Mouse (Mus musculus) neural tube, embryonic 15.5 days (tissue): ENCODE results near the gene Usp43. TPM values are rescaled to one million over a fixed set of nuclear protein-coding genes. Genes with fewer than 3 reads are reported as not detected.

Experiments
- ATAC-seq: fragments of 200-750 bp; cut with Nextera tagmentation; 2 replicates; pipeline ENCODE4 v1.8.0; 2017; ENCODE audit warnings: mild to moderate bottlenecking, moderate TSS enrichment, moderate library complexity; ENCODE audit not compliant: low FRiP score
- H3K27ac ChIP-seq: fragments of 300-500 bp; sonication (generic); replicated peaks from 2 replicates; pipeline ENCODE4 v1.5.1; 2015; ENCODE audit warnings: mild to moderate bottlenecking, inconsistent platforms
- H3K27me3 ChIP-seq: fragments of 300-500 bp; sonication (generic); replicated peaks from 2 replicates; pipeline ENCODE4 v1.6.1; 2015; ENCODE audit warnings: inconsistent platforms
- H3K36me3 ChIP-seq: fragments of 300-500 bp; sonication (generic); 2 replicates; pipeline ENCODE4 v1.6.1; 2015; ENCODE audit warnings: inconsistent platforms
- H3K4me1 ChIP-seq: fragments of 300-500 bp; sonication (generic); 2 replicates; pipeline ENCODE4 v1.6.1; 2015; ENCODE audit warnings: inconsistent platforms
- H3K4me2 ChIP-seq: fragments of 300-500 bp; sonication (generic); 2 replicates; pipeline ENCODE4 v1.6.1; 2015; ENCODE audit warnings: inconsistent platforms, mild to moderate bottlenecking, moderate library complexity
- H3K4me3 ChIP-seq: fragments of 300-500 bp; sonication (generic); replicated peaks from 2 replicates; pipeline ENCODE4 v1.5.1; 2015; ENCODE audit warnings: mild to moderate bottlenecking, inconsistent platforms
- H3K9ac ChIP-seq: fragments of 300-500 bp; sonication (generic); replicated peaks from 2 replicates; pipeline ENCODE4 v1.6.1; 2015; ENCODE audit warnings: mild to moderate bottlenecking, inconsistent platforms
- H3K9me3 ChIP-seq: fragments of 300-500 bp; sonication (generic); replicated peaks from 2 replicates; pipeline ENCODE4 v1.6.1; 2016; ENCODE audit warnings: inconsistent platforms
- WGBS: fragments of 180-500 bp; shearing (Covaris S2); methylation state at CpG from one replicate; pipeline ENCODE4 v1.1.7; 2015; ENCODE audit warnings: mixed read lengths; 5-methylcytosine and 5-hydroxymethylcytosine counted together
- polyA plus RNA-seq: library from polyadenylated mRNA; unstranded; fragments of >200 nt; fragmentation: Nextera tagmentation; extraction: Ambion mirVana; gene quantifications from 2 replicates; pipeline ENCODE4 v1.2.1, GENCODE M21; 2015

Gene Usp43
- polyA plus RNA-seq, 1 experiment from 2014 or later = 0.69 TPM

DNA sequence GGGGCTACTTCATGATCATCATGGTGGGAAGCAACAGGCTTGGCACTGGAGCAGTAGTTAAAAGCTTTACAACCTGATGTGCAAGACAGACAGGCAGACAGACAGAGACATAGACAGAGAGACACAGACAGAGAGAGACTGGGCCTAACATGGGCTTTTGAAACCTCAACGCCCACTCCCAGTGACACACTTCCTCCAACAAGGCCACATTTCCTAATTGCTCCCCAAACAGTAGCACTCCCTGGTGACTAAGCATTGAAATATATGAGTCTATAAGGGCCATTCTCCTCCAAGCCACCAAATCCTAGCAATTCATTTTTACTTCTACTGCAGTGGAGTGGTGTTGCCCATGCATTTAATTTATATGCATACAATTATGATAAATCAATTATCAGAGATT is 82.1 kb downstream of the Usp43 start:
- Histone ChIP-seq H3K9me3 (no peaks in the 10 kb centered on the region), H3K4me3 (no peak overlapping the region), H3K9ac (no peak overlapping the region), H3K4me1 (no peaks in the 10 kb centered on the region), H3K4me2 (no peak overlapping the region), H3K27ac (no peak overlapping the region), H3K36me3 (no peaks in the 10 kb centered on the region), H3K27me3 (no peaks in the 10 kb centered on the region)
- WGBS = 85% methylated on average over 1 of the region's 1 CpGs
- ATAC-seq = no peak

DNA sequence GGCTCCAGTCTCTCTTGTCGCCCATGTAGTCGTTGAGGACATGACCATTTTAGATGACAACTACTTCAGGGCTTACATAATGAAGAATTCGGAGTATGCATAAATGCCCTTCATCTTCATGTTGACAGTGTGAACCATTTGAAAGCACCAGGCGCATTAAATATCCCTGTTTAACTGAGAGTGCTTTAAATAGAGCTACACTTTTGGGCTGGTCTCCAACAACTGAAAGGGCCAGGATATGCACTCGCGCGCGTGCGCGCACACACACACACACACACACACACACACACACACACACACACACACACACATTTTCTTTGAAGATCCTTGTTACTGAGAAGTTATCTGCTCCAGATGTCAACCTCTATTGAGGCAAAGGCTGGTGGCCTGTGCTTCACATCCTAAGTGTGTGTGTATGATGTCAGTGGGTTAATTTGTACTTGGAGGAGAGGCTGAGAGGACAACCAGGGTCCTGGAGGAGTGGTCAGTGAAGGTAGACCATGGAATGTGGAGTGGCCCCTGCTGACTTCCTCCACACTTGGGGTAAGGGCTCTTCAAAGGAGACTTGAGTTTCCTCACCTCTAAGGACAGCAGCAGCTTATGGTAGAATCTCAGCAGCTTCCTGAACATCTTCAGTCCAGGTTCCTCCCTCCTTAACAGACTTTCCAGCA is 86.4 kb downstream of the Usp43 start:
- no peak for ATAC-seq
- Histone ChIP-seq H3K4me2 (no peak overlapping the region), H3K27ac (no peak overlapping the region), H3K9ac (no peak overlapping the region), H3K27me3 (no peaks in the 10 kb centered on the region), H3K9me3 (no peaks in the 10 kb centered on the region), H3K4me3 (no peak overlapping the region), H3K4me1 (no peaks in the 10 kb centered on the region), H3K36me3 (no peaks in the 10 kb centered on the region)
- 95% methylated on average over 10 of the region's 10 CpGs for WGBS

DNA sequence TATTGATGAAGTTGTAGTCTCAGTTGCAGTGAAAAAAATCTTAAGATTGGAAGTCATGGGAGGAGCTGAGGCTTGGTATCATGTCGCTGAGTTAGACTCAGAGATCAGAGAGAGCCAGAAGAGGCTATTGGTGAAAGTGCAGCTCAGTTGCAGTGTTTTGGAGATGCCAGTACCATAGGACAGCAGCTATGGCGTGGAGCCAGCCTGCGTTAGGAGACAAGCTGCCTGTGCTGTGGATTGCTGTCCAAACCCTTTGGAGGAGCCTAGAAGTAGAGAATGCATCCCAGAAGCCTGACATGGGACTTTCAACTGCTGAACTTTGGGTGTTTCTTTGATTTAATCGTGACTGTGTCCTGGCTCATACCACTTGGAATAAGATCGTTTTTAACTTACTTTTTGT is 90.1 kb downstream of the Usp43 start:
- Histone ChIP-seq H3K9me3 (no peaks in the 10 kb centered on the region), H3K9ac (no peak overlapping the region), H3K4me3 (no peak overlapping the region), H3K4me2 (no peak overlapping the region), H3K36me3 (no peaks in the 10 kb centered on the region), H3K27ac (no peak overlapping the region), H3K27me3 (no peaks in the 10 kb centered on the region), H3K4me1 (no peaks in the 10 kb centered on the region)
- 82% methylated on average over 5 of the region's 5 CpGs for WGBS
- no peak for ATAC-seq

DNA sequence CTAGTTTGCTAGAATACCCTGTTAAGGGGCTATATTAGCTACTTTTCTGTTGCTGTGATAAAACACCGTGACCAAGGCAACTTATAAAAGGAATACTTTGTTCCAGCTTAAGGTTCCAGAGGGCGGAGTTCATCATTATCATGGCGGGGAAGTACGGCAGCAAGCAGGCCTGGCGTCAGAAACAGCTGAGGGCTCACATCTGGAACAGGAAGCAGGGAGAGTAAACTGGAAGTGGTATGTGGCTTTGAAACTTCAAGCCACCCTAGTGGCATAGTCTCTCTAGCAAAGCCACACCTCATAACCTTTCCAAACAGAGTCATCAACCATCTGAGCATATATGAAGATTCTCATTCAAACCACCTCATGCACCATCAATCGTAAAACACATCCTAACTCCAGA is 92.4 kb downstream of the Usp43 start:
- no peak overlapping the region for H3K9ac ChIP-seq
- H3K4me3 ChIP-seq = no peak overlapping the region
- H3K36me3 ChIP-seq = no peaks in the 10 kb centered on the region
- H3K4me2 ChIP-seq = no peak overlapping the region
- no peaks in the 10 kb centered on the region for H3K9me3 ChIP-seq
- no peaks in the 10 kb centered on the region for H3K27me3 ChIP-seq
- ATAC-seq = no peak
- 85% methylated on average over 6 of the region's 6 CpGs for WGBS
- H3K27ac ChIP-seq = no peak overlapping the region
- H3K4me1 ChIP-seq = no peaks in the 10 kb centered on the region

DNA sequence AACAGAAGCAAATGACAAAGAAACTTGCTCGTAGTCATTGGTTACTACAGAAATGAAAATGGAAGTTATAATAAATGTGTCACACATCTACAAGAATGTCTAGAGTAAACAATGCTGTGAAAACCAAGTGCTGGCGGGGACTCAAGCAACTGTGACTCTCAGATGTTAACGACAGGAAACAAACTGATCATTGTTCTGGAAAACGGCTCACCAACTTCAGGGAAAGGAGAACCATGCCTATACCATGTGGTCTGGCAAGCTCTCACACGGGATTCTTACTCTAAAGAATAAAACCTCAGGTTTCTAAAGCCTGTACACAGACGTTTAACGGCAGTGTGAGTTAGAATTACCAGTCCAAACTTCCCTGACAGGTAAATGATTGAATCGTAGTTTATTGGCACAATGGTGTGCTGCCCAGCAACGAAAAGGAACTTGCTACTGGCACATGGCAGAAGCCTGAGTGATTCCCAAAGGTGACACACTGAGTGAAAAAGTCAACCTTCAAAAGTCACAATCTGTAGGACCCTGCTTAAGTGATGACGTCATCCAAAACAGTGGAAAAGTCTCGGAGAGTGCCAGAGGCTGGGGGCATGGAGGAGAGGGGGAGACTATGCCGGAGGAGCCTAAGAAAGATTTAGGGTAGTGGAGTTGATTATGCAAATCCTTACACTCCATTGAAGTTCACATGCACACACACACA is 93.4 kb downstream of the Usp43 start:
- Histone ChIP-seq H3K27ac (no peak overlapping the region), H3K36me3 (no peaks in the 10 kb centered on the region), H3K9ac (no peak overlapping the region), H3K27me3 (no peaks in the 10 kb centered on the region), H3K4me3 (no peak overlapping the region), H3K4me1 (no peaks in the 10 kb centered on the region), H3K4me2 (no peak overlapping the region), H3K9me3 (no peaks in the 10 kb centered on the region)
- ATAC-seq = no peak
- WGBS = 46% methylated on average over 12 of the region's 12 CpGs

DNA sequence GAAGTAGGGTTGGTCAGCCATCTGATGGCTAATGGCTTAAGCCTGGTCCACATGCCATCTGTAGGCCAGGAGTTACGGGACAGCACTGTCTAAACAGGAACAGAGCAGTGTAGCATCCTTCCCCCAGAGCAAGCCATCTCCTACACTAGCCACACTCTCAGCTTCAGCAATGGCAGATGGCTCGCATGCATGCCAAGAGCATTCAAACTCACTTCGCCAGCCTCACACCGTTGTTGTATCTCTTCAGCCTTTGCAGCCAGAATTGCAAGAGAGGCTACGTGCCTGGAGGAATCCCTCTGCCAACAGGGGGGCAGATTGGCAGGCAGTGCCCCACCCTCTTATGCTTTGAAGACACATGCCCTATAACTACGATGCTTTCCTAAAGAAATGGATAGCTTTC is 100.4 kb downstream of the Usp43 start:
- Histone ChIP-seq H3K27me3 (no peaks in the 10 kb centered on the region), H3K36me3 (no peaks in the 10 kb centered on the region), H3K27ac (no peak overlapping the region), H3K9me3 (no peaks in the 10 kb centered on the region), H3K4me3 (no peak overlapping the region), H3K4me1 (peaks cover 4% of the 10 kb centered on the region), H3K9ac (no peak overlapping the region), H3K4me2 (no peak overlapping the region)
- WGBS = 90% methylated on average over 6 of the region's 6 CpGs
- ATAC-seq = no peak

DNA sequence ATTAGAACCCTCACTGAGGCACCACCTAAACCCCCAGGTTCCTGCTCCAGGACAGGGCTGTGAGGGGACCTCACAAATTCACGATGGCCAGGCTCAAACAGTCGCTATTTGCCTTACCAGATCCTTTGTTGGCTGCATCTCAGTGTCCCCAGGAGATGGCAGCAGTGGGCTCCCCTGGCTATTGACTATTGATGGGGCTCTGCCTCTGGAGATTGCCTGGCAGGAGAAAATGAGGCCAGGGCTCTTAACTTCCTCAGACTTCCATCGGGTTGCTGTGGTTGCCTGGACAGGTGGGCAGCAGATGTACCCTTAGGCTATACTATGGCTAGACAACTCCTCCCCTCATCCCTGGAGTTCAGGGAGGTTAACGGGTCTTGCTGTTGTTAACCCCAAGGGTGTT is 101.7 kb downstream of the Usp43 start:
- Histone ChIP-seq H3K9me3 (no peaks in the 10 kb centered on the region), H3K4me2 (no peak overlapping the region), H3K4me1 (peaks cover 4% of the 10 kb centered on the region), H3K27ac (no peak overlapping the region), H3K36me3 (no peaks in the 10 kb centered on the region), H3K27me3 (no peaks in the 10 kb centered on the region), H3K4me3 (no peak overlapping the region), H3K9ac (no peak overlapping the region)
- no peak for ATAC-seq
- 22% methylated on average over 4 of the region's 4 CpGs for WGBS

DNA sequence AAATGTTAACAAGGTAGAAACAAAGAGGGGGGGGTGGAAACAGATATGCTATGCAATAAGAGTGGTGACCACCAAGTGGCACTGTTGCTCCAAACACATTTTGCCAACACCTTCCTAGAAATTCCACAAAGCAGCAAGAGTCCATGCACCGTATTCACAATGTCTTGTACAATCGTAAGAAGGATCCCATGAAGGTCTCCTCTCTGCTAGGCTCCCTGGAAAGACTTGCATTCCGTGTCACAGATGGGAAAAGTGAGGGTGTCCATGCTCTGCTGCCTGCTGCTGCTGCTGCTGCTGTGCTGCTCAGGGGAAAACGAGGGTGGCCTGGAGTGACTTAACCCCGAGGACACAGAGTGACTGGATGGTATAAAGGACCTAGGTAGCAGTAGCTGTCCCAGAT is 102.3 kb downstream of the Usp43 start:
- 18% methylated on average over 5 of the region's 5 CpGs for WGBS
- ATAC-seq = no peak
- H3K4me2 ChIP-seq = peak overlapping the region; percentile 52
- H3K9ac ChIP-seq = peak overlapping the region; percentile 38
- no peaks in the 10 kb centered on the region for H3K9me3 ChIP-seq
- H3K27me3 ChIP-seq = no peaks in the 10 kb centered on the region
- 0 out of 2 replicates have a peak overlapping the region, but pooled peaks have one; percentile 8 for H3K4me3 ChIP-seq
- H3K36me3 ChIP-seq = no peaks in the 10 kb centered on the region
- H3K4me1 ChIP-seq = peaks cover 4% of the 10 kb centered on the region
- H3K27ac ChIP-seq = no peak overlapping the region

DNA sequence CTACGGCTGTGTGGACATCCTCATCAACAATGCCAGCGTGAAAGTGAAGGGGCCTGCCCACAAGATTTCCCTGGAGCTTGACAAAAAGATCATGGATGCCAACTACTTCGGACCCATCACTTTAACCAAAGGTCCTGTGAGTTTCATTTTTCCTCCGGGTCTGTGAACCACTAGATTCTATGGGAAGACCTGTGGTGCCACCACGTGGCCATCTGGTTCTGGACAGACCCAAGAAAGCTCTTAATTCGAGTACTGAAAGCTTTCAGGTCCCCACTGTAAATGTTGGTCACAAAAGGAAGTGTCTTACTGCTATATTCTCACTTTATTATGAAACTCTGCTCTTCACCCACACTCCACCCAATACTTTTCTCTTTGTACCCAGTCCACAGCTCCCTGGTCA is 110.4 kb downstream of the Usp43 start:
- Histone ChIP-seq H3K4me2 (no peak overlapping the region), H3K27me3 (no peaks in the 10 kb centered on the region), H3K9me3 (no peaks in the 10 kb centered on the region), H3K36me3 (no peaks in the 10 kb centered on the region), H3K4me3 (no peak overlapping the region), H3K4me1 (no peaks in the 10 kb centered on the region), H3K9ac (no peak overlapping the region), H3K27ac (no peak overlapping the region)
- 79% methylated on average over 6 of the region's 6 CpGs for WGBS
- ATAC-seq = no peak

DNA sequence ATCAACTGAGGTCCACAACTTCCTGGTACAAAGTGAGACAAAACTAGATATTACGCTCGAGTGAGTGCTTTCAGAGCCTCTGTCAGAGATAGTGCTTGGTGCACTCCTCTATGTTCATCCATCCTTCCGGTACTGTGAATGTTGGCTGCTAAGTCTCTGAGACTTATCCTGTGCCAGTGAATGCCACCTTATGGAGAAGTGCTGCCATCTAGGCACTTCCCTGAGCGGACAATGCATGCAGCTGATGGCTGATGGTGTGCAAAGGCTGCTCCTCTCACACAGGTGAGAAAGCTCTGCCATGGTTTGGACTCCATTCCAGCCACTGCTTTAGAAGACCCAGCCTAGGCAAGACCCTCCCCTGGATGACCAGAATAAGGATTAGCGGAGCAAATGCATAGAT is 113.9 kb downstream of the Usp43 start:
- WGBS = 71% methylated on average over 5 of the region's 5 CpGs
- H3K9ac ChIP-seq = no peak overlapping the region
- no peaks in the 10 kb centered on the region for H3K4me1 ChIP-seq
- H3K36me3 ChIP-seq = no peaks in the 10 kb centered on the region
- H3K4me2 ChIP-seq = no peak overlapping the region
- ATAC-seq = no peak
- H3K9me3 ChIP-seq = no peaks in the 10 kb centered on the region
- H3K27ac ChIP-seq = no peak overlapping the region
- no peak overlapping the region for H3K4me3 ChIP-seq
- no peaks in the 10 kb centered on the region for H3K27me3 ChIP-seq

DNA sequence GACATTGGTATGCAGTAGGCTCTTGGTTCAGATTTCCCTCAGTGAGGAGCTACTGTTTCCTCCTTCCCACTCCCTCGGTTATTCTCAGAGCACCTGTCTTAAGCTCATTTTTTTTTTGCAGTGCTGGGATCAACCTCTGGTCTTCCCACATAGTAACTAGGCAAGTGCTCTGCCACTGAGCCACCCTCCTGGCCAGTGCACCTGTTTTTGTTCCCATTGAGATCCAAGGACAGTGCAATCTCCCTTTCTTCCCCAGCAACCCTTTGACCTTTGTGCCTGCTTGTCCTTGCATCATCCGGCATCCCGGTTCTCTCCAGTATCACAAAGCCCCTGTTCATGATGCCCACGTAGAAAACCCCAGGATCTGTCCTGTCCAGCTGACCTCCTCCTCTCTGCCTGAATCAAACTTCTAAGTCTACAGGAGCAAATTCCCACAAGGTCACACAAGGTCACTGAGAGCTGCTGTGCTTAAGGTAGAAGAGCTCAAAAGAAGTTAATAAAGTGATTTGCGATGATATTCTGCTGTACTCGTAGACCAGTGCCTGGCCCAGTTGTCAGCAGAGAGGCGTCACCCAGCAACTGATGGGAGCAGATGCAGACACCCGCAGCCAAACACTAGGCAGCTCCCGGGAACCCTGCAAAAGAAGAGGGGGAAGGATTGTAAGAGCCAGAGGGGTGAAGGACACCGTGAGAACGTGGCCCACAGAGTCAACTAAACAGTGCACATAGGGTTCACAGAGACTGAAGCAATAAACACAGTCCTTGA is 114.9 kb downstream of the Usp43 start:
- no peak for ATAC-seq
- H3K4me3 ChIP-seq = no peak overlapping the region
- H3K27me3 ChIP-seq = no peaks in the 10 kb centered on the region
- no peaks in the 10 kb centered on the region for H3K9me3 ChIP-seq
- no peaks in the 10 kb centered on the region for H3K4me1 ChIP-seq
- H3K27ac ChIP-seq = no peak overlapping the region
- no peak overlapping the region for H3K9ac ChIP-seq
- H3K36me3 ChIP-seq = no peaks in the 10 kb centered on the region
- no peak overlapping the region for H3K4me2 ChIP-seq
- 88% methylated on average over 11 of the region's 11 CpGs for WGBS

DNA sequence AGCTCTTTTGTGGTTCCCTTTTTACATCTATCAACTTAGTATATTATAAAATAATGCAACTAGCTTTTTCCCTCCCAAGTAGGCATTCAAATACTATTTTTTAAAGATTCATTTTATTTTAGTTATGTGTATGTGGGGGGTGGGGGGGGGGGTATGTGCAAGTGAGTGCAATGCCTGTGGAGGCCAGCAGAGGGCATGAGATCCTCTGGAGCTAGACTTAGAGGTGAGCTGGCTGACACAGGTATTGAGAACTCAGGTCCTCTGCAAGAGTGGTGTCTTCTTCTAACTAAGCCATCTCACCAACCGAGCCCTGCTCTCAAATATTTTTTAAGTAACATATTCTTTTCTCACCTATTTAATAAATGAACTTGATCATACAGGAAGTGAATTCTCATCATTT is 116.4 kb downstream of the Usp43 start:
- Histone ChIP-seq H3K4me3 (no peak overlapping the region), H3K9ac (no peak overlapping the region), H3K9me3 (no peaks in the 10 kb centered on the region), H3K27ac (no peak overlapping the region), H3K4me2 (no peak overlapping the region), H3K27me3 (no peaks in the 10 kb centered on the region), H3K36me3 (no peaks in the 10 kb centered on the region), H3K4me1 (no peaks in the 10 kb centered on the region)
- no peak for ATAC-seq
- WGBS = 97% methylated on average over 1 of the region's 1 CpGs
